Mouse (Mus musculus): ENCODE data around the gene Gpc6. TPM values are rescaled to one million over a fixed set of nuclear protein-coding genes. Genes with fewer than 3 reads are reported as not detected.

Gpc6 gene
- total RNA-seq, 2 experiments from 2014 or later = 35.6 to 41.2 TPM

- DNase-seq = no peak
These were observed 548.3 kb downstream of the Gpc6 start for GRCm38 (mm10) chr14:117473378-117473777.

GRCm38 (mm10) chr14:117478879-117479278 lies 553.8 kb downstream of the Gpc6 start:
- peak; percentile 8 for DNase-seq

- no peak for DNase-seq
These were observed 562.1 kb downstream of the Gpc6 start for GRCm38 (mm10) chr14:117487161-117487754.

GRCm38 (mm10) chr14:117490469-117490868 lies 565.4 kb downstream of the Gpc6 start:
- no peak for DNase-seq

DNA sequence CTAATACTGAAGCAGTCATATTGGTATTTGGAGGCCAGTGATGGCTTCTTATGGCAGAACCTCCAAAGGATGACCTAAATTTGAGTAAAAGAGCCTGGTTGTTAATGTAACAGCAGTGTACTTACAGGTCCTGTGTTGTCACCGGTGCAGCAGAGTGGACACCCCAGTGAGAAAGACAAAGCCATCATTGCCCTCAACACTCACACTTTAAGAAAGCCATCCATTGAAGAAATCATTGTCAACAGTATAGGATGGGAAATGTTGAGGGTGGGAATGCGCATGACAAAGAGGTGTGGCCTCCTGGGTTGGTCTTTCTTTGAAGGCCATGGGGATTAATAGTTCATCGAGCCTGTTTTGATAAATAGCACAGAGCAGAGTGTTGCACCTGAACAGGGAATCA lies 570.0 kb downstream of the Gpc6 start:
- DNase-seq = no peak

- no peak for DNase-seq
These were observed 573.7 kb downstream of the Gpc6 start for GRCm38 (mm10) chr14:117498785-117499184.

- no peak for DNase-seq
These were observed 574.2 kb downstream of the Gpc6 start for GRCm38 (mm10) chr14:117499354-117499753.

DNA sequence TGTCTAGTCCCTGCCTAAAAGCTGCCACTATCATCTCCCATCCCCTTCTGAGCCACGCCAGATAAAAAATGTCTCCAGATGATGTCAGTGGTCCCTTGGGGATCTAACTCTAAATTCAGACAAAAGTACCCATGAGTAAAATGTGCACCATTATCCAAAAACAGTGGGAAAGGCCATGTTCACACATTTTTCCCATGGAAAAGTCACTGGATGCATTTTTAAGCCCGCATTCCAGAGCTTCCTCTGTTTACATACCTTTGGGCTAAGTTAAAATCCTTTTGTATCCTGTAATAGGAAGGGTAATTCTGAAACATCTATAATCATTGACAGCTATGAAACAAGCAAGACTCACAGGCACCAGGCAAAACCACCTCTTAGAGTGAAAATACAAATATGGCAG lies 589.7 kb downstream of the Gpc6 start:
- no peak for DNase-seq

DNA sequence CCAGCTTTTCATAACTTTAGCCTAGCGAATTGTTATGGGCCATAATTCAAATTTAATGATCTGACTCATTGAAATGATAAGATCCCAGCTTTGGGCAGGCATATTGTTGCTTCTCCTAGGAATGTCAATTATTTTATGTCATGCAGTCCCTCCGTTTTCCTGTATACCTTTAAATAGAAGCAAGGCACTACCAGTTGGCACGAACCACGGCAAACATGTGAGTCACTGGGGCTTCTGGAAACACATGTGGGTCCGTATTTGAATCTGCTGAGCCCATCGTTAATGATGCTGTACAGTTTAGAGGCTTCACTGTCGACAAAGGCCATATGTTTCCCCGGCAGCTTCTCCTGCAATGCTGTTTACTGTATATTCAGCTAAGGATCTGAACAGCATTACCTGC lies 594.5 kb downstream of the Gpc6 start:
- peak; percentile 25 for DNase-seq

DNA sequence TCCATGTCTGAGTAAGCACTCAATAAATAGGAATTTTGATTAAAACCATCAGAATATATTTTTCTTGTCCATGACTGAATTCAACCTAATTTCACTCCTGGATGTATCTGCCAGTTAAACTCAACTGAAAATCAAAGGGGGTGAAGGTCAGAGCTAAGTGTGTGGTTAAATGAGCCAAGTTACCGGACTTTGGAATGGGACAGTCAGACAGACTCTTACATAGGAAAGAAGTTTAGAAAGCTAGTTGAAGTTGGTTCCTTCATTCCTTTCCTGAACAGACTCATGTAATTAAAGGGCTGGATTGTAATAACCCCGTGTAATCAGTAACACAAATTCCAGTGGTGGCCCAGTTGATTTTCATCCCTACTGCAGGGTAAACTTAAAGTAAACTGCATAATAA lies 595.6 kb downstream of the Gpc6 start:
- DNase-seq = no peak

GRCm38 (mm10) chr14:117525133-117525532 lies 600.0 kb downstream of the Gpc6 start:
- DNase-seq = no peak

DNA sequence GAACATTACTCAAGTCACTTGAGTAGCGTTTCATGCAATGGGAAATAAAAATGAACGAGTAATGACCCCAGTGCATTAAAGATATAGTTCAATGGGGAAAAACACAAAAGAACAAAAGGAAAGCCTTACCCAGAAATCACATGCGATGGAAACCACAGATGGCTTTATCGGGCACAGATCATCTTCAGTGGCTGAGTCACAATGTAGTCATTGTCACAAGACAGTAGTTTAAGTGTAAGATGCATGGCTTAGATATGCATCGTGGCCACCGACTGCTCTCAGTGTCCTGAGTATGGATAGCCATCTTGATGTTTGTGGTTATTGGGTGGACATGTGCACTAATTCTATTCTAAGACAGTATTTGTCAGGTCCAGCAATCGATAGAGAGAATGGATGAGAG lies 601.9 kb downstream of the Gpc6 start:
- DNase-seq = no peak

GRCm38 (mm10) chr14:117529439-117529838 lies 604.3 kb downstream of the Gpc6 start:
- no peak for DNase-seq

DNA sequence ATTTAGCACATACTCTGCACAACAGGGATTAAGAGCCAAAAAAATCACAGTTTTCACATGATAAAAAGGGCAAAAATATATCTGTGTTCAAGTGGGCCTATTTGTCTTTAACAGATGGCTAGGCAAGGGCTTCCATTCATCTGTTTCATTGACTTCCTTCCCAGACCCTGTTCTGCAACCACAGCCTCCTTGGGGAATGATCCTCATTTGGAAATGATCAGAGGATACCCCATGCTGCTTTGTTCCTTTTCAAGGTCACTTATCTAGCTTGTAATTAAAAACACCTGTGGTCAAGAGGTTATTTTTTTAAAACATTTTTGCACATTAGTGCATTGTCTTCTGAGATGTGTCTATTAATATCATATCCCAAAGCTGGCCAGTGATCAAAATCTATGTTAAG lies 627.7 kb downstream of the Gpc6 start:
- no peak for DNase-seq

DNA sequence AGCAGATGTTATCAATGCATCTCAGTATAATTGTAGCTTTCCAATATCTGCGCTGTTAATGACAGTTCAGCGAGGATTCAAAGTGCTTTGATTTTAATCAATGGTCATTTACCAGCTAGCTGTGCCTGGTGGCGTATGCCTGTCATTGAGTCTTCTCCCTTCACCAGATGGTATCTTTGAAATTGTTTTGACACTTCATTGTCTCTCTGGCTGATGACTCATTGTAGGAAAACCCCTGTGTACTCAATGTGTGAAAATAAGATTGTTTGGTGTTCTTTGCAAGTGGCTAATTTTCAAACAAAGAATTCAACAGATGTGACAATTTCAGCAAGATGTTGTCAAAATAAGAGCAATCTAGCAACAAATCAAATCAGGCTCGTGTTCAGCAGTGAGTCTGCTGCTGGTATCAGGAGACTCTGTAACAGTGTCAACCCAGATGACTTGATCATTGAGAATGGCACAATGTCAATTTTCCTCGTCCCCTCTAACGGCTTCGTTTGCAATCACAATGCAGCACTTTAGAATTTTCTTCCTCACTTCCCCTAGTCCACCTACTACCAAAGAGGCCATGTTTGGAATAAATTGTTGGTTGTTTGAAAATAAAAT lies 631.7 kb downstream of the Gpc6 start:
- DNase-seq = no peak

GRCm38 (mm10) chr14:117562146-117562545 lies 637.0 kb downstream of the Gpc6 start:
- DNase-seq = no peak

GRCm38 (mm10) chr14:117569278-117569677 lies 644.2 kb downstream of the Gpc6 start:
- DNase-seq = no peak

DNA sequence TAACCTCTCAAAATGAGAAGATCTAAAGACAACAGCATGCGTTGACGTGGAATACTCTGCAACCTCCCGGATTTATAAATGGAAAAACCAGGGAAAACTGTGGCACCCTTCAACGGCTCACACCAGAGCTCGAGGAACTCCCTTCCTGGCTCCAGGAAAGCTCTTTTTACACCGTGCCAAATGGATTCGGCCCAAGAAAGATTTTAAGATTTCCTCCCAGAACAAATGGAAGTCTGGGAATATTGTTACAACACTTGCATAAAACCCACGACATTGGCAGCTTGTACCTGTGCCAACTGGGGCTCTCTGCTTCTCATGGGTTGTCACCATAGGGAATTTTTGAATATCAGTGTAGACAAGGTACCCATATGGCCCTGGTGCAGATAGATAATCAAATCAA lies 647.1 kb downstream of the Gpc6 start:
- DNase-seq = peak; percentile 5

DNA sequence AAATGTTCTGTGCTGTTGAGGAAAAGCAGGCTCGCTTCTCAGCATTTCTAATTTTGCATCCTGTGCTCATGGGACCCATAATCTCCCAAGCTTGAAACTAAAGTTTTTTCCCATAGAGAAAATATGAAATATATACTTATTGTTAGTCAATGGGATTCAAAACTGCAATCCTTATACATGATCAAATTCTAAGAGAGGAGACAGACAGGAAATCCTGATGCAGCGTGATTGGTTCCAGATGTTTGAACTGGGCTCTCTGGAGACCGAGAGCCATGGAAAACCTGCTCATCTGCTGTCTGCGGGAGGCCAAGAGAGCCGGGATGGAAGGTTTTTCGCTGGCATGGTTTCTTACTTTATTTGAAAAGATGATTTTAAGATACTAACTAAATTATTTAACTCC lies 649.1 kb downstream of the Gpc6 start:
- DNase-seq = no peak

DNA sequence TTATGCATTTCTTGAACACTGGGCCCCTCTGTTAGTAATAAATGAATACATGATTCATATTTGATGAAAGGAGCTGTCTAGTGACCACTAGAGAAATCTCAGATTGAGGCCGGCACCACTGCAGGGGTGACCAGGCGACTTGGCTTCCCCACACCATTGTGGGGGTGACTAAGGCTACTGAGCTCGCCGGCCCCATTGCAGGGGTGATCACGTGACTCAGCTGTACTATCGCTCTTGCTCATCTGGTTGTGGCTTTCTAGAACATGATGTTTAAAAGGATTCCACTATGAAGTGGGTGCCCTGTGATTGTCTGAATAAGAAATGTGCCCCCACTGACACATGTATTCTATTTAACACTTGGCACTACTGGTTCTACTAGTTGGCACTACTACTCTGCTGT lies 656.6 kb downstream of the Gpc6 start:
- no peak for DNase-seq

- DNase-seq = no peak
These were observed 674.6 kb downstream of the Gpc6 start for GRCm38 (mm10) chr14:117599758-117600157.

- DNase-seq = no peak
These were observed 678.7 kb downstream of the Gpc6 start for GRCm38 (mm10) chr14:117603837-117604236.

GRCm38 (mm10) chr14:117605750-117606149 lies 680.6 kb downstream of the Gpc6 start:
- DNase-seq = no peak

DNA sequence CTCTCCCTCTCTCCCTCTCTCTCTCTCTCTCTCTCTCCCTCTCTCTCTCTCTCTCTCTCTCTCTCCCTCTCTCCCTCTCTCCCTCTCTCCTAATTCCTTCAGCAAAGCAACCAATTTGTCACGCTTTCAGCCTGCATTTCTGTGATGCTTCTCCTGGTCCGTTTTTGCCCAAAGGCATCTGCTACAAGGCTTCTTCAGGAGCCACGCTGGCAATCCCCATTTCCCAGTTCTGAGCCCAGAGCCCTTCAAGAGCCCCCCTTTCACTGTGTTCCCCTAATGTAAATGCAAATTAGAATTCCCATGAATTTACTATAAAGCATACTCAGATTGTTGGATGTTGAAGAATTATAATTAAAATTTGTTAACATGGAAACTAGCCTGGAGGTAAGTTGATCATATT lies 686.0 kb downstream of the Gpc6 start:
- no peak for DNase-seq
